Mouse (Mus musculus) testis, postnatal 14 days (tissue): ENCODE data around the gene Oscar.
"Not testable (repeated sequence)": the region's sequence is repeated elsewhere in the genome, so short reads cannot be mapped to it uniquely, and the experiment has no call there.

Source experiments
- DNase-seq: peaks from one replicate; pipeline ENCODE4 v3.0.0; 2021; ENCODE audit warnings: low spot score

The Oscar gene

GRCm38 (mm10) chr7:3610437-3610836 lies 5.5 kb downstream of the Oscar start:
- DNase-seq, result no peak

- DNase-seq, result no peak
Measured at GRCm38 (mm10) chr7:3609082-3609481, 6.9 kb downstream of the Oscar start.

- peak; percentile 28 for DNase-seq
Measured at GRCm38 (mm10) chr7:3608668-3609067, 7.3 kb downstream of the Oscar start.

GRCm38 (mm10) chr7:3607391-3607790 lies 8.6 kb downstream of the Oscar start:
- DNase-seq, result no peak

GRCm38 (mm10) chr7:3606798-3607197 lies 9.2 kb downstream of the Oscar start:
- DNase-seq, result no peak

GRCm38 (mm10) chr7:3601119-3601518 lies 14.8 kb downstream of the Oscar start:
- peak; percentile 47 for DNase-seq

GRCm38 (mm10) chr7:3597755-3598154 lies 18.2 kb downstream of the Oscar start:
- DNase-seq, result not testable (repeated sequence)

- peak; percentile 57 for DNase-seq
Measured at GRCm38 (mm10) chr7:3595146-3595545, 20.8 kb downstream of the Oscar start.

GRCm38 (mm10) chr7:3594686-3595085 lies 21.3 kb downstream of the Oscar start:
- DNase-seq, result no peak

GRCm38 (mm10) chr7:3593855-3594254 lies 22.1 kb downstream of the Oscar start:
- DNase-seq, result no peak

- no peak for DNase-seq
Measured at GRCm38 (mm10) chr7:3591534-3591933, 24.4 kb downstream of the Oscar start.

- no peak for DNase-seq
Measured at GRCm38 (mm10) chr7:3590550-3590949, 25.4 kb downstream of the Oscar start.

GRCm38 (mm10) chr7:3587292-3587691 lies 28.7 kb downstream of the Oscar start:
- DNase-seq, result no peak

GRCm38 (mm10) chr7:3586255-3586654 lies 29.7 kb downstream of the Oscar start:
- DNase-seq, result no peak

- DNase-seq, result no peak
Measured at GRCm38 (mm10) chr7:3585763-3586162, 30.2 kb downstream of the Oscar start.

- no peak for DNase-seq
Measured at GRCm38 (mm10) chr7:3580029-3580428, 35.9 kb downstream of the Oscar start.

- DNase-seq, result no peak
Measured at GRCm38 (mm10) chr7:3578952-3579546, 36.9 kb downstream of the Oscar start.

GRCm38 (mm10) chr7:3578196-3578595 lies 37.8 kb downstream of the Oscar start:
- DNase-seq, result no peak

GRCm38 (mm10) chr7:3576354-3577124 lies 39.4 kb downstream of the Oscar start:
- DNase-seq, result no peak

- DNase-seq, result no peak
Measured at GRCm38 (mm10) chr7:3574216-3574615, 41.7 kb downstream of the Oscar start.

- DNase-seq, result no peak
Measured at GRCm38 (mm10) chr7:3571847-3572246, 44.1 kb downstream of the Oscar start.

GRCm38 (mm10) chr7:3570580-3570979 lies 45.4 kb downstream of the Oscar start:
- DNase-seq, result not testable (repeated sequence)

GRCm38 (mm10) chr7:3569725-3570124 lies 46.2 kb downstream of the Oscar start:
- no peak for DNase-seq

GRCm38 (mm10) chr7:3567336-3567735 lies 48.6 kb downstream of the Oscar start:
- no peak for DNase-seq
